Mouse (Mus musculus): ENCODE measurements at regions not wholly inside any gene's neighbourhood (a gene's known extent, or its start where the extent isn't known, plus 50 kb on each side); places are given as distances from the start of the nearest gene placed in this dataset.
A peak's percentile ranks its signal among the peaks of the same experiment; 100 is the strongest.

GRCm38 (mm10) chr6:59498079-59498478, 72.0 kb upstream of the Gprin3 start:
- ATAC-seq (peak; percentile 49; the same call in 1 of the 2 replicates), DNase-seq (ENCODE audit: low spot score) (peak; percentile 73)
- 38% methylated on average over 7 of the region's 7 CpGs for WGBS
- Histone ChIP-seq H3K27ac (no peak overlapping the region), H3K9ac (replicated peaks; ENCODE audit: low read length) (no peak overlapping the region), H3K9me3 (ENCODE audit: low read length) (no peaks in the 10 kb centered on the region), H3K36me3 (ENCODE audit: insufficient read depth, low read length) (no peaks in the 10 kb centered on the region), H3K27me3 (ENCODE audit: insufficient read depth, low read length) (no peaks in the 10 kb centered on the region), H3K4me2 (ENCODE audit: low read depth, low read length) (no peak overlapping the region), H3K4me1 (ENCODE audit: insufficient read depth, low read length) (no peaks in the 10 kb centered on the region), H3K4me3 (ENCODE audit: low read length) (no peak overlapping the region)
- TF ChIP-seq CTCF (IDR thresholded peaks at IDR 0.05; ENCODE audit: low read depth) = peak; percentile 85

- DNase-seq (ENCODE audit: low spot score) = peak; percentile 9
- Histone ChIP-seq H3K4me3 (ENCODE audit: low read length) (no peak overlapping the region), H3K27ac (no peak overlapping the region), H3K9me3 (ENCODE audit: low read length) (no peaks in the 10 kb centered on the region), H3K36me3 (ENCODE audit: insufficient read depth, low read length) (no peaks in the 10 kb centered on the region), H3K4me1 (ENCODE audit: insufficient read depth, low read length) (no peaks in the 10 kb centered on the region), H3K27me3 (ENCODE audit: insufficient read depth, low read length) (no peaks in the 10 kb centered on the region), H3K9ac (replicated peaks; ENCODE audit: low read length) (no peak overlapping the region), H3K4me2 (ENCODE audit: low read depth, low read length) (no peak overlapping the region)
- 0 out of 2 replicates have a peak, but pooled peaks have one; percentile 35 for ATAC-seq
- no peak for TF ChIP-seq CTCF (IDR thresholded peaks at IDR 0.05; ENCODE audit: low read depth)
- WGBS = 68% methylated on average over 3 of the region's 3 CpGs
Measured at GRCm38 (mm10) chr6:59489001-59489575, 63.0 kb upstream of the Gprin3 start.

- Histone ChIP-seq H3K27ac (no peak overlapping the region), H3K36me3 (ENCODE audit: insufficient read depth, low read length) (no peaks in the 10 kb centered on the region), H3K4me1 (ENCODE audit: insufficient read depth, low read length) (no peaks in the 10 kb centered on the region), H3K4me3 (ENCODE audit: low read length) (no peak overlapping the region), H3K9me3 (ENCODE audit: low read length) (no peaks in the 10 kb centered on the region), H3K4me2 (ENCODE audit: low read depth, low read length) (no peak overlapping the region), H3K27me3 (ENCODE audit: insufficient read depth, low read length) (no peaks in the 10 kb centered on the region), H3K9ac (replicated peaks; ENCODE audit: low read length) (no peak overlapping the region)
- DNase-seq (ENCODE audit: low spot score) (peak; percentile 2), ATAC-seq (no peak)
- 73% methylated on average over 1 of the region's 1 CpGs for WGBS
- no peak for TF ChIP-seq CTCF (IDR thresholded peaks at IDR 0.05; ENCODE audit: low read depth)
Measured at GRCm38 (mm10) chr6:59488386-59488785, 62.3 kb upstream of the Gprin3 start.

GRCm38 (mm10) chr6:59484004-59484403, 57.9 kb upstream of the Gprin3 start:
- DNase-seq (ENCODE audit: low spot score) = no peak
- Histone ChIP-seq H3K4me1 (ENCODE audit: insufficient read depth, low read length) (no peaks in the 10 kb centered on the region), H3K4me2 (ENCODE audit: low read depth, low read length) (no peak overlapping the region), H3K4me3 (ENCODE audit: low read length) (no peak overlapping the region), H3K9me3 (ENCODE audit: low read length) (no peaks in the 10 kb centered on the region), H3K9ac (replicated peaks; ENCODE audit: low read length) (no peak overlapping the region), H3K27ac (no peak overlapping the region), H3K27me3 (ENCODE audit: insufficient read depth, low read length) (no peaks in the 10 kb centered on the region), H3K36me3 (ENCODE audit: insufficient read depth, low read length) (no peaks in the 10 kb centered on the region)
- no peak for TF ChIP-seq CTCF (IDR thresholded peaks at IDR 0.05; ENCODE audit: low read depth)
- 89% methylated on average over 3 of the region's 3 CpGs for WGBS
- ATAC-seq = no peak

- no peaks in the 10 kb centered on the region for H3K27me3 ChIP-seq (ENCODE audit: insufficient read depth, low read length)
- no peaks in the 10 kb centered on the region for H3K9me3 ChIP-seq (ENCODE audit: low read length)
- H3K9ac ChIP-seq (replicated peaks; ENCODE audit: low read length) = no peak overlapping the region
- no peak overlapping the region for H3K4me3 ChIP-seq (ENCODE audit: low read length)
- WGBS = 11% methylated on average over 3 of the region's 3 CpGs
- H3K4me2 ChIP-seq (ENCODE audit: low read depth, low read length) = no peak overlapping the region
- H3K27ac ChIP-seq = no peak overlapping the region
- H3K36me3 ChIP-seq (ENCODE audit: insufficient read depth, low read length) = no peaks in the 10 kb centered on the region
- DNase-seq (ENCODE audit: low spot score) (peak; percentile 84), ATAC-seq (peak; percentile 61; the same call in 1 of the 2 replicates)
- peak; percentile 78 for TF ChIP-seq CTCF (IDR thresholded peaks at IDR 0.05; ENCODE audit: low read depth)
- H3K4me1 ChIP-seq (ENCODE audit: insufficient read depth, low read length) = no peaks in the 10 kb centered on the region
Measured at GRCm38 (mm10) chr6:59483587-59483986, 57.5 kb upstream of the Gprin3 start.

All from hindbrain, postnatal 0 days (tissue).